Mouse (Mus musculus): ENCODE results near the gene Camkmt.

GRCm38 (mm10) chr17:85271466-85272175 is 181.3 kb downstream of the Camkmt start:
- TF ChIP-seq POLR2A (IDR thresholded peaks at IDR 0.05; ENCODE audit: control insufficient read depth, extremely low read depth, insufficient read depth, low read length, poor library complexity) = no peak
- TF ChIP-seq CTCF (IDR thresholded peaks at IDR 0.05; ENCODE audit: borderline replicate concordance, control insufficient read depth, extremely low read depth, insufficient read depth, low read length, poor library complexity) = no peak

Measured in thymus, adult 2 months (tissue).